Mouse (Mus musculus) adipocyte (in vitro differentiated cells): ENCODE results near the gene Tanc1.
"Not testable (repeated sequence)": the region's sequence is repeated elsewhere in the genome, so short reads cannot be mapped to it uniquely, and the experiment has no call there.

Experiments
- DNase-seq: peaks from one replicate; pipeline ENCODE4 v3.0.0-alpha.2; 2016; ENCODE audit warnings: low spot score

Gene Tanc1

GRCm38 (mm10) chr2:59611831-59612732 lies at the start of gene Tanc1:
Gene Tanc1 (plus strand): TSS chr2:59612042.
- peak; percentile 81 for DNase-seq

- DNase-seq = no peak
These were observed 49.6 kb upstream of the Tanc1 start for GRCm38 (mm10) chr2:59562215-59562614.

GRCm38 (mm10) chr2:59562696-59563095 lies 49.1 kb upstream of the Tanc1 start:
- DNase-seq = peak; percentile 26

- DNase-seq = not testable (repeated sequence)
These were observed 47.7 kb upstream of the Tanc1 start for GRCm38 (mm10) chr2:59564029-59564611.

- DNase-seq = no peak
These were observed 46.9 kb upstream of the Tanc1 start for GRCm38 (mm10) chr2:59564947-59565346.

- no peak for DNase-seq
These were observed 30.9 kb upstream of the Tanc1 start for GRCm38 (mm10) chr2:59580939-59581338.

- DNase-seq = no peak
These were observed 27.9 kb upstream of the Tanc1 start for GRCm38 (mm10) chr2:59583961-59584360.

- DNase-seq = peak; percentile 35
These were observed 24.3 kb upstream of the Tanc1 start for GRCm38 (mm10) chr2:59587387-59588095.

GRCm38 (mm10) chr2:59588096-59588405 lies 23.8 kb upstream of the Tanc1 start:
- DNase-seq = no peak

GRCm38 (mm10) chr2:59593341-59593902 lies 18.4 kb upstream of the Tanc1 start:
- no peak for DNase-seq

- no peak for DNase-seq
These were observed 17.7 kb upstream of the Tanc1 start for GRCm38 (mm10) chr2:59594095-59594494.

GRCm38 (mm10) chr2:59596545-59596944 lies 15.3 kb upstream of the Tanc1 start:
- DNase-seq = no peak

GRCm38 (mm10) chr2:59598286-59598685 lies 13.6 kb upstream of the Tanc1 start:
- no peak for DNase-seq

- no peak for DNase-seq
These were observed 12.9 kb upstream of the Tanc1 start for GRCm38 (mm10) chr2:59598894-59599293.

- DNase-seq = no peak
These were observed 12.3 kb upstream of the Tanc1 start for GRCm38 (mm10) chr2:59599338-59600111.

- DNase-seq = peak; percentile 63
These were observed 11.6 kb upstream of the Tanc1 start for GRCm38 (mm10) chr2:59600123-59600840.

- DNase-seq = no peak
These were observed 10.9 kb upstream of the Tanc1 start for GRCm38 (mm10) chr2:59600980-59601379.

- no peak for DNase-seq
These were observed 10.4 kb upstream of the Tanc1 start for GRCm38 (mm10) chr2:59601452-59601851.

- DNase-seq = no peak
These were observed 2.9 kb upstream of the Tanc1 start for GRCm38 (mm10) chr2:59608958-59609357.

- DNase-seq = peak; percentile 62
These were observed 529 bp upstream of the Tanc1 start for GRCm38 (mm10) chr2:59611216-59611810.
